Mouse (Mus musculus) heart, adult 10 weeks (tissue): ENCODE measurements around the gene Acat1. TPM values are rescaled to one million over a fixed set of nuclear protein-coding genes. Genes with fewer than 3 reads are reported as not detected.

ENCODE experiments used
- polyA plus RNA-seq: library from polyadenylated mRNA; stranded (reverse); fragments of 350-450 nt; fragmentation: Illumina TruSeq; extraction: RNeasy Lipid Tissue Mini Kit (QIAGEN cat#74804); gene quantifications from one replicate; pipeline ENCODE4 v1.2.3, GENCODE M21; 2014; ENCODE audit warnings: low read depth, low replicate concordance

Gene Acat1
- 393 TPM for polyA plus RNA-seq

DNA sequence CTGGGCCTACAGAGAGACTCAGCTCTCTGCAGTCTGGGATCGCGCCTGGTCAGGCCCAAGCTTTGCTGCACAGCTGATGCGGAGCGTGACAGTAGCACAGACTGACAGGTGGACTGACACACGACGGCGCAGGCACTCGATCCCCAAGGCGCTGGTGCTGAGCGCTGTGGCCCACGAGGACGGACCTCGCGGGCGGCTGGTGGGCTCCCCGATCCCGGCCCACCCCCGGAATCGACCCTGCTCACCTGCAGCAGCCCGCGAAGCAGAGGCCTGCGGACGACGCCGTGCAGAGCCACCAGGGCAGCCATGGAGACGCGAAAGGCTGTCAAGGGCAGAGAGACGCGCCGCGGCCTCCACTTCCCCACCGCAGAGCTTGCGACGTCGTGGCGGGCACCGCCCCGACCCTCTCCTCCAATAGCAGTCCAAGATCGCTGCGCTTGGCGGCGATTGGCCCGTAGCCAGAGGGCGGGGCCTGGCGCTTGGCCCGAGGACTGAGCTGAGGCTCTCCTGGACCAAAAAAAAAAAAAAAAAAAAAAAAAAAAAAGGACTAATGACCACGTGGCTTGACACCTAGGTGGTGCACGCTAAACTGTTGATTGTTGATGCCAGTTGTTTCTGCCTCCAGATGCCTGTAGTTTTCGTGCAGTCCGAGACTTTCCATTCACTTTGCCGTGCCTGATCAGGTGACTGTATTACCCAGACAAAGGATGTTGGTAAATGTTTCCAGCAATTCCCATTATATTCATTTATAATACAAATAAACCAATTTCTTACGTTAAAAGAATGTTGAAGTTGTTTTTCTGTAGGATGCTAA, at the start of gene Acat1:
Gene Acat1, minus strand, starts transcription at position 415 of the 814 bp plus-strand sequence.

DNA sequence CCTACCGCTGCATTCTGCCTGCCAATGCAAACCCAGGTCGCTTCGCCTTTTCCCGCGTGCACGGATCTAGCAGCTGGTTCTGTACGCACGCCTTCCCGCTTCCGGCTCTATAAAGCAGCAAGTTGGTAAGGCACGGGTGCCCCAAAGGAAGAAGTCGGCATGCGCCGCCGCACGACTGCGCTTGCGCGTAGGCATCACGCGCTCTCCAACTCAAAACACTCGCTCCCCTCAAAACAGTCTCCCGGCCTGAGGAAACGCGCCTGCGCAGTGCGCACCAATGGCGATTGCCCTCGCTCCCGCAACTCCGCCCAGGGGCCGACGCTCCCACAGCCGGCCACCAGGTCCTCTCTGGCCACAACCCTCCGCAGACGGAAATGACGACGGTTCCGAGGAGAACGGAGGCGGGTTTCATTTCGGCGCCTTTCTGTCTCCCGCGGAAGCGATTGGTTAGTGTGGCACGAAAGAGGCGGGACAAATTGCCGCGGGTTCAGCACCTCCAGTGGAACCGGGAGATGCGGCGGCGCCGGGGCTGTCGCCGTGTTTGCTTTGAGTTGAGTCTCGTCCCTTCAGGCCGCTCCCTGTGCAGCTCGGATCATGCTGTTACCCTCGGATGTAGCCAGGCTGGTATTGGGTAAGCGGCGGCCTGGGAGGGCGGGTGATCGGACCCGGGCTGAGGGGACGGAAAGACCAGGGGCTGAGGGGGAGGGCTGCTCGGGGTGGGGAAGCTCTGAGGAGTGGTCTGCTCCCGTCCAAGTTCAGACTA, 73.4 kb downstream of the Acat1 start, which contains the start of the genes Atm and Npat:
Gene Atm, minus strand, starts transcription at position 183 of the 763 bp plus-strand sequence.
Gene Npat, plus strand, starts transcription at position 490 of the 763 bp plus-strand sequence.

Other genes with a start within 250 kb of the Acat1 start
- 10.6 TPM for gene Kdelc2, start 226.4 kb downstream of the Acat1 start, polyA plus RNA-seq
- gene 4930550C14Rik, start 208.1 kb downstream of the Acat1 start, polyA plus RNA-seq: 0.81 TPM
- gene Atm, start 73.6 kb downstream of the Acat1 start, polyA plus RNA-seq: 5.2 TPM
- gene Npat, start 73.3 kb downstream of the Acat1 start, polyA plus RNA-seq: 4.6 TPM
- gene Cul5, start 59.6 kb upstream of the Acat1 start, polyA plus RNA-seq: 25.5 TPM
- gene Rab39, start 95.8 kb upstream of the Acat1 start, polyA plus RNA-seq: not detected
- gene Slc35f2, start 161.2 kb upstream of the Acat1 start, polyA plus RNA-seq: 0.29 TPM
- gene Sln, start 239.8 kb upstream of the Acat1 start, polyA plus RNA-seq: 237 TPM